Mouse (Mus musculus) brown adipose tissue, adult 24 weeks (tissue): ENCODE results near the gene Zfp618. TPM values are rescaled to one million over a fixed set of nuclear protein-coding genes. Genes with fewer than 3 reads are reported as not detected.

Experiments
- H3K27ac ChIP-seq: fragments of 200-500 bp; replicated peaks from 2 replicates; pipeline ENCODE4 v1.5.1; 2012; ENCODE audit warnings: low read depth, mild to moderate bottlenecking, low read length
- H3K4me1 ChIP-seq: fragments of 200-500 bp; 2 replicates; pipeline ENCODE4 v1.6.1; 2012; ENCODE audit warnings: low read length, mixed read lengths; ENCODE audit not compliant: control insufficient read depth, insufficient read depth, insufficient read length
- H3K4me3 ChIP-seq: fragments of 200-500 bp; 2 replicates; pipeline ENCODE4 v1.5.1; 2012; ENCODE audit warnings: low read depth, mild to moderate bottlenecking, low read length, moderate library complexity; ENCODE audit not compliant: insufficient read depth
- polyA plus RNA-seq: library from polyadenylated mRNA; stranded (reverse); fragments of >200 nt; gene quantifications from 2 replicates; pipeline ENCODE4 v1.2.4, GENCODE M21; 2012; ENCODE audit not compliant: missing spikeins, insufficient read depth, insufficient read length

The Zfp618 gene
- polyA plus RNA-seq, 1 experiment = 0.28 TPM

DNA sequence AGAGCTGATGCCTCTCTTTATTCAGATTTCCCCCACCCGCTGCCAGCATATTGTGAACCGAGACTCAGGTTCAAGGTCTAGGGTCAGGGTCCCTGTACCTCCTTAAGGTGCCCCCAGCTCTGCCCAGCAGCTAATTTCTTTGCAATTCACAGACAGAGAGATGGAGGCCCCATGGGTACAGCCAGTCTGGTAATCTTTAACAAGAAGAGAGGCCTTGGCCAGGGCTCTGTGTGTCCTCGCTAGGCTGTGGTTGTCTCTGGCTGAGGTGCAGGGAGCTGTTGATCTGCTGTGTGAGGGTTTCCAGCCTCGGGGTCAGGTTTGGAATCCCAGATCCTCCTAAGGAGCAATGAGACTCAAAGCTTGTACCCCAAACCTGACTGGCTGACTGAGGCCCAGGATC, 200.3 kb downstream of the Zfp618 start:
- H3K27ac ChIP-seq = no peak overlapping the region
- H3K4me3 ChIP-seq = no peak overlapping the region
- no peaks in the 10 kb centered on the region for H3K4me1 ChIP-seq

- Histone ChIP-seq H3K27ac (no peak overlapping the region), H3K4me1 (no peaks in the 10 kb centered on the region), H3K4me3 (no peak overlapping the region)
Observed at GRCm38 (mm10) chr4:63166323-63166722, 200.9 kb downstream of the Zfp618 start.

DNA sequence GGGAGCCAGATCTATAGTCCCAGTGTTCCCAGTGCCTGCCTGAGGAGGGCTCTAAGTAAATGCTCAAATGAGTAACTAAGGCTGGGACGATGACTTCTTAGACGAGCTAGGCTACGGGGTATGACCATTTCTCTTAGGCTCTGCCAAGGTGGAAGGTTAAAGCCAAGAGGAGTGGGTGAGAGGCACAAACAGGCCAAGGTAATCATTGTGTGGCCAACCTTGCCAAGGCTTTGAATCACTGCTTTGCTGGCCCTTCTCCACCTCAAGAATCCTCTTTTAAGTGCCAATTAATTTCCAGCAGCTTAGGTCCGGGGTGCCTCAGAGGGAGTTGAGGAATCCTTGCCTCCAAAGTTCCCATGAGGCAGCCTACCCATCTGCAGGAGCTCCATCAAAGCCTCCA, 204.7 kb downstream of the Zfp618 start:
- Histone ChIP-seq H3K4me1 (no peaks in the 10 kb centered on the region), H3K4me3 (no peak overlapping the region), H3K27ac (no peak overlapping the region)

GRCm38 (mm10) chr4:63171122-63171521, 205.7 kb downstream of the Zfp618 start:
- Histone ChIP-seq H3K27ac (no peak overlapping the region), H3K4me3 (no peak overlapping the region), H3K4me1 (no peaks in the 10 kb centered on the region)

- H3K27ac ChIP-seq = no peak within 1 kb of the TSS
Observed at GRCm38 (mm10) chr4:63171969-63172685, 206.8 kb downstream of the Zfp618 start, which contains the start of gene Kif12. TSS of gene Kif12 (minus strand) at chr4:63172131.

DNA sequence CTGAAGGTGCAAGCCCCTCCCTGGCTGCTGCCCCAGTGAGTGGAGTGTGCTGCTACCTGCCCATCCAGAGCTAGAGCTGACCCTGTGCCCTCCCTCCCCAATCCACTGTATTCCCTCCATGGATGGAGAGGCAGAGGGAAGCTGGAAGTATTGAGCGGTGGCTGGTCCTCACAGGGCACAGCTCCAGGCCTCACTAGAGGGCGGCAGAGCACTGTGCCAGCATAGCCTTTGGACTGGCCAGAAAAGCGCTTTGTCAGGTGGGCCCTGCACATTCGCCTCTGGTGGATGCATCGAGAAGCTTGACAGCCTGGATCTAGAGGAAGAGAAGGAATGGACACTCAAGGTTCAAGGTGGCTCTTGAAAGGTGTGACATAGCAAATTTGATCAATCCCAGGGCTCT, 216.2 kb downstream of the Zfp618 start:
- Histone ChIP-seq H3K4me1 (no peaks in the 10 kb centered on the region), H3K27ac (no peak overlapping the region), H3K4me3 (no peak overlapping the region)

More at GRCm38 (mm10) chr4:63171969-63172685, 206.8 kb downstream of the Zfp618 start, which contains the start of gene Kif12:
- no peaks in the 10 kb centered on the region for H3K4me1 ChIP-seq
- H3K4me3 ChIP-seq = no peak within 1 kb of the TSS

DNA sequence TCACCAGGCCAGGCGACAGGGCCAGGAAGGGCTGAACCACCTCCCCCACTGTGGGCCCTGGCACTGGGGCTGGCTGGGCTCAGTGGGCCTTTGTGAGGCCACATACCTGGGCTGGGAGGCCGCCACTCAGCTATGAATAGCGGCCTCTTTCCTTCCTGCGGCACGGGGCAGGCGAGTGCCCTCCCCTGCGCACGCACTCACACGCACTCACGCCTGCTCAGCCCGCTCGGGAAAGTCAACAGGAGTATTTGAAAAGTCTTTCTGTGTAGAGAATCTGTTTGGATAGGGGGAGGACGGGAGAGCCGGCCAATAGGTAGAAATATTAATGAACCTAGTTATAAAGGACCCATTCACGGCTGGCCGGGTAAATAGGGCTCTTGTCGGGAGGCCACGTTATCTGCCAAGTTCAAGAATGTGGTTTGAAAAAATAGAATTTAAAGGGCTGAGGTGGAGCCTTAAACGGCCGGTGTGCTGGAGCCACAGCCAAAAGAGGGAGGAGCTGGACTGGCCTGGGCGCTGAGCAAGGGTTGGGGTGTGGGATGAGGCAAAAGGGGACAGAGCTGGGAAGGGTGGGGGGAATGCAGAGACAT, 221.0 kb downstream of the Zfp618 start:
- H3K4me1 ChIP-seq = no peaks in the 10 kb centered on the region
- H3K27ac ChIP-seq = no peak overlapping the region
- H3K4me3 ChIP-seq = no peak overlapping the region

Other genes with a start within 250 kb of the Zfp618 start
- 2.2 TPM in 1 of 2 replicates, not detected in the other for gene Ambp, start 189.2 kb downstream of the Zfp618 start, polyA plus RNA-seq
- gene Kif12, start 206.6 kb downstream of the Zfp618 start, polyA plus RNA-seq = not detected in 2 replicates
- 11.7 and 14.9 TPM in 2 replicates for gene Col27a1, start 248.4 kb downstream of the Zfp618 start, polyA plus RNA-seq